In genomic region chr4:149283018-149283417, GRCm38 (mm10) we compare ENCODE assay signal across 23 mouse cellular contexts. TPM values are rescaled to one million over a fixed set of nuclear protein-coding genes. Genes with fewer than 3 reads are reported as not detected.
A peak's percentile ranks its signal among the peaks of the same experiment; 100 is the strongest.
DNase-seq lines count a peak whose midpoint lies in the region; ATAC-seq and TF ChIP-seq lines count a peak whose summit lies in the region.
"Had no signal": no experiment of that assay in that cellular context is flagged by ENCODE, and none has a peak within 500 bp of the region (broad histone marks: within the 10 kb centered on the region; RNA-seq: fewer than 3 reads in every experiment).

No protein-coding gene starts in this region.

- H3K27ac ChIP-seq in kidney, postnatal 0 days, result 0 out of 2 replicates have a peak overlapping the region, but pooled peaks have one; percentile 13
- peak overlapping the region; percentile 65 for H3K27ac ChIP-seq in spleen, adult 2 months (ENCODE audit: insufficient read depth, low read length)
- H3K27ac ChIP-seq in embryonic facial prominence, embryonic 10.5 days (replicated peaks), result 0 out of 2 replicates have a peak overlapping the region, but pooled peaks have one; percentile 24
- no peak overlapping the region for H3K27ac ChIP-seq in forebrain, postnatal 0 days (ENCODE audit: low read depth, low read length)
- H3K27ac ChIP-seq: embryonic facial prominence, embryonic 13.5 days; forebrain, embryonic 15.5 days; hindbrain, embryonic 15.5 days; left cerebral cortex, adult 2 months; midbrain, embryonic 15.5 days had no signal

- no peaks in the 10 kb centered on the region for H3K9me3 ChIP-seq in kidney, postnatal 0 days (replicated peaks; ENCODE audit: low read length)
- H3K9me3 ChIP-seq in embryonic facial prominence, embryonic 10.5 days, result no peaks in the 10 kb centered on the region
- no peaks in the 10 kb centered on the region for H3K9me3 ChIP-seq in forebrain, postnatal 0 days (ENCODE audit: low read length)
- H3K9me3 ChIP-seq: embryonic facial prominence, embryonic 13.5 days; forebrain, embryonic 15.5 days; heart, embryonic 12.5 days; hindbrain, embryonic 15.5 days; midbrain, embryonic 15.5 days had no signal

- TF ChIP-seq CTCF in kidney, postnatal 0 days (IDR thresholded peaks at IDR 0.05; ENCODE audit: low read depth), result no peak
- no peak for TF ChIP-seq CTCF in spleen, adult 2 months (IDR thresholded peaks at IDR 0.05; ENCODE audit: extremely low read depth, insufficient read depth, insufficient read length, insufficient replicate concordance)
- TF ChIP-seq CTCF in forebrain, postnatal 0 days (IDR thresholded peaks at IDR 0.05; ENCODE audit: low read depth), result no peak

- H3K4me2 ChIP-seq in kidney, postnatal 0 days (ENCODE audit: low read length), result no peak overlapping the region
- no peak overlapping the region for H3K4me2 ChIP-seq in forebrain, postnatal 0 days (ENCODE audit: low read depth)
- H3K4me2 ChIP-seq: embryonic facial prominence, embryonic 13.5 days; forebrain, embryonic 15.5 days; heart, embryonic 12.5 days; hindbrain, embryonic 15.5 days; midbrain, embryonic 15.5 days had no signal

- 66% methylated on average over 3 of the region's 3 CpGs for WGBS in kidney, postnatal 0 days
- WGBS in spleen, adult 2 months, result 77% methylated on average over 3 of the region's 3 CpGs
- 92% methylated on average over 3 of the region's 3 CpGs for WGBS in embryonic facial prominence, embryonic 10.5 days
- 90% methylated on average over 3 of the region's 3 CpGs for WGBS in forebrain, postnatal 0 days

- H3K4me1 ChIP-seq in kidney, postnatal 0 days (replicated peaks; ENCODE audit: insufficient read depth, low read length), result peaks cover 7% of the 10 kb centered on the region; the same call in 1 of the 2 replicates
- H3K4me1 ChIP-seq in spleen, adult 2 months (ENCODE audit: control insufficient read depth, insufficient read depth, insufficient read length), result no peaks in the 10 kb centered on the region
- peaks cover 13% of the 10 kb centered on the region for H3K4me1 ChIP-seq in embryonic facial prominence, embryonic 10.5 days
- no peaks in the 10 kb centered on the region for H3K4me1 ChIP-seq in forebrain, postnatal 0 days (ENCODE audit: insufficient read depth)

- H3K27me3 ChIP-seq in kidney, postnatal 0 days (ENCODE audit: insufficient read depth, low read length), result no peaks in the 10 kb centered on the region
- no peaks in the 10 kb centered on the region for H3K27me3 ChIP-seq in spleen, adult 2 months (ENCODE audit: control insufficient read depth, insufficient read depth, low read length)
- H3K27me3 ChIP-seq in embryonic facial prominence, embryonic 10.5 days (replicated peaks; ENCODE audit: low read depth, poor library complexity, severe bottlenecking), result no peaks in the 10 kb centered on the region
- H3K27me3 ChIP-seq in forebrain, postnatal 0 days (ENCODE audit: insufficient read depth, low read length), result no peaks in the 10 kb centered on the region
- H3K27me3 ChIP-seq: CH12.LX; embryonic facial prominence, embryonic 13.5 days; forebrain, embryonic 15.5 days; heart, embryonic 12.5 days; hindbrain, embryonic 15.5 days; midbrain, embryonic 15.5 days had no signal

- no peaks in the 10 kb centered on the region for H3K36me3 ChIP-seq in kidney, postnatal 0 days (ENCODE audit: insufficient read depth, low read length)
- no peaks in the 10 kb centered on the region for H3K36me3 ChIP-seq in spleen, adult 2 months (ENCODE audit: control insufficient read depth, insufficient read depth, low read length)
- peaks cover 18% of the 10 kb centered on the region for H3K36me3 ChIP-seq in embryonic facial prominence, embryonic 10.5 days (replicated peaks)
- H3K36me3 ChIP-seq in forebrain, postnatal 0 days (ENCODE audit: insufficient read depth), result no peaks in the 10 kb centered on the region
- H3K36me3 ChIP-seq: embryonic facial prominence, embryonic 13.5 days; hindbrain, embryonic 15.5 days; midbrain, embryonic 15.5 days had no signal

- H3K4me3 ChIP-seq in kidney, postnatal 0 days (replicated peaks; ENCODE audit: low read depth, low read length), result no peak overlapping the region
- H3K4me3 ChIP-seq in spleen, adult 2 months (ENCODE audit: extremely low read depth, insufficient read depth, insufficient read length), result no peak overlapping the region
- no peak overlapping the region for H3K4me3 ChIP-seq in embryonic facial prominence, embryonic 10.5 days
- no peak overlapping the region for H3K4me3 ChIP-seq in forebrain, postnatal 0 days (ENCODE audit: low read depth, low read length)
- H3K4me3 ChIP-seq: embryonic facial prominence, embryonic 13.5 days; forebrain, embryonic 15.5 days; heart, embryonic 12.5 days; hindbrain, embryonic 15.5 days; left cerebral cortex, adult 2 months; midbrain, embryonic 15.5 days had no signal

- H3K9ac ChIP-seq in kidney, postnatal 0 days (ENCODE audit: low read depth, low read length), result no peak overlapping the region
- no peak overlapping the region for H3K9ac ChIP-seq in forebrain, postnatal 0 days
- H3K9ac ChIP-seq: embryonic facial prominence, embryonic 13.5 days; forebrain, embryonic 15.5 days; heart, embryonic 12.5 days; hindbrain, embryonic 15.5 days; liver, embryonic 14.5 days; midbrain, embryonic 15.5 days had no signal

- DNase-seq in kidney, postnatal 0 days (ENCODE audit: low spot score), result no peak
- DNase-seq in kidney, adult 18-20 months, result no peak
- DNase-seq in spleen, adult 2 months (ENCODE audit: low read depth in 1 of 2, low spot score in 2 of 2), result no peak
- no peak for DNase-seq in spleen, postnatal 4 days (ENCODE audit: low spot score in 2 of 2)
- no peak for DNase-seq in embryonic facial prominence, embryonic 10.5 days (ENCODE audit: low spot score)
- no peak for DNase-seq in left cerebral cortex, adult 18-20 months (ENCODE audit: low spot score in 2 of 2)
- no peak for DNase-seq in forebrain, postnatal 0 days
- DNase-seq: cerebellum, adult 9-10 months; heart, postnatal 14 days; kidney, postnatal 14 days; left cerebral cortex, postnatal 4 days; lung, postnatal 36 days; retina, postnatal 1 day; thymus, postnatal 14 days had no signal

- no peak for TF ChIP-seq POLR2A in spleen, adult 2 months (IDR thresholded peaks at IDR 0.05; ENCODE audit: low read depth, low read length)

- ATAC-seq in kidney, postnatal 0 days (replicated peaks; ENCODE audit: low FRiP score, low read depth), result no peak
- ATAC-seq in forebrain, postnatal 0 days, result no peak
- ATAC-seq: forebrain, embryonic 15.5 days; intestine, postnatal 0 days; midbrain, embryonic 15.5 days had no signal

RNA-seq across cellular contexts. Expression of gene Kif1b, which starts 24.5 kb away (rescaled TPM):
- 19.8 and 19.9 TPM in 2 replicates for polyA plus RNA-seq in kidney, postnatal 0 days (2015; fragmentation: Nextera tagmentation; extraction: Ambion mirVana)
- 9.3 and 12.6 TPM in 2 replicates for polyA plus RNA-seq in spleen, adult 2 months (2012; rRNA removed)
- polyA plus RNA-seq in embryonic facial prominence, embryonic 10.5 days (2016; fragmentation: Nextera tagmentation; extraction: Ambion mirVana), result 49.4 and 51.3 TPM in 2 replicates
- total RNA-seq in left cerebral cortex, adult 18-20 months (2021), result 100 to 1,000 TPM; 429 to 451 TPM
- 209 and 270 TPM in 2 replicates for total RNA-seq in forebrain, postnatal 0 days (2014; rRNA removed)
- 139 and 202 TPM in 2 replicates for polyA plus RNA-seq in forebrain, postnatal 0 days (2015; fragmentation: Nextera tagmentation; extraction: Ambion mirVana)
